Mouse (Mus musculus): ENCODE results near the gene Masp1.

The Masp1 gene

GRCm38 (mm10) chr16:23511166-23511935, 9.3 kb downstream of the Masp1 start:
- no peak for DNase-seq

DNA sequence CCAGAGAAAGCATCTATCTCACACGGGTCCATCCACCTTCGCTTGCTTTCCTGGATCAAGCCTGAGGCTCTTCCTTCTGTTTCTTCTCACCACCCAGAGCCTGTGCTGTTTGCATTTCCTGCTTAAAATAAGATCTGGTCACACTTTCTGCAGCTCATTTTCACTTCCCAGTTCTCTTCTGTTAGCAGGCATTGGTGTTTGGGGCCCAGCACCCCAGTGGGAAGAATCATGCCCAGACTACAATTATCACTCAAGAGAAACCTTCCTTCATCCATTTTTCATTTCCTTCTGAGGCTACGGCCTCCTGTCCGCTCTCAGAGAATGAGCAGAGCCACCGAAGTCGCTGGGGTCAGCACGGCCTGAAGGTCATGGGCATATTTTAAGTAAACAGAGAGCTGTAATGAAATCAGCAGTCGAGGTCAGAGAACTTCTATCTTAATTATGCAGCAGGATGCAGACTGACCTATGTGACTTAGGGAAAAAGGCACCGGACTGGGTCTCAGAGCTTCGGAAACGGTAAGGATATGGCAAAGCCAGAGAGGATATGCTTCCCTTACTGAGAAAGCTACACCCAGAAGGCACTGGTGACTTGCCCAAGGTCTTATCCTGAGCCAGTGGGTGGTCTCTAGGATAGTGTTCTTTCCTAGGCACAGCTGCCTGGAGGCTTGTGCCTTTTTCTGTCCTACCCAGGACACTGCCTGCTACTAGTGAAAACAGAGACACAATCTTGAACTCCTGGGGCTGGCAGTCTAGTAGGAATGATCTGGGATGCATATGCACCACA, 14.5 kb downstream of the Masp1 start:
- no peak for DNase-seq

- DNase-seq: no peak
Observed at GRCm38 (mm10) chr16:23504320-23504744, 16.3 kb downstream of the Masp1 start.

GRCm38 (mm10) chr16:23503351-23503750, 17.3 kb downstream of the Masp1 start:
- DNase-seq: no peak

- no peak for DNase-seq
Observed at GRCm38 (mm10) chr16:23502478-23502877, 18.1 kb downstream of the Masp1 start.

DNA sequence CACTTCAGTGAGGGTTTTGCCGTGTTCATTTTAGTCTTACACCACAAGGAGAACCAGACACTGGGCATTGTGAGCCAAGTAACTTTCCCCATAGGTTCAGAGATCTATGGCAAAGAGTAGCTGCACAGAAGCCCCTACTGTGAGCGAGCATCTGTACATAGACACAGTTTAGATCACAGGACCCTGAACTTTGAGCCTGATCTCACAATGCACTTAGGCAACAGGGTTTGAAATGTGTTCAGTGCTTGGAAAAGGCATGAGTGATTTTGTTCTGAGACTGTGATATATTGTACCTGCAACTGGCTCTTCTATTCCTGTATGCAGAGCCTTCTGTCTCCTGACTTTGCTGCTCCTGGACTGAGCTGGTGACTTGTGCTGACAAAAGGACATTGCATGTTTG, 19.3 kb downstream of the Masp1 start:
- no peak for DNase-seq

- DNase-seq: no peak
Observed at GRCm38 (mm10) chr16:23500558-23500957, 20.1 kb downstream of the Masp1 start.

- no peak for DNase-seq
Observed at GRCm38 (mm10) chr16:23498691-23499131, 21.9 kb downstream of the Masp1 start.

GRCm38 (mm10) chr16:23497881-23498280, 22.7 kb downstream of the Masp1 start:
- no peak for DNase-seq

- DNase-seq: no peak
Observed at GRCm38 (mm10) chr16:23497440-23497839, 23.2 kb downstream of the Masp1 start.

DNA sequence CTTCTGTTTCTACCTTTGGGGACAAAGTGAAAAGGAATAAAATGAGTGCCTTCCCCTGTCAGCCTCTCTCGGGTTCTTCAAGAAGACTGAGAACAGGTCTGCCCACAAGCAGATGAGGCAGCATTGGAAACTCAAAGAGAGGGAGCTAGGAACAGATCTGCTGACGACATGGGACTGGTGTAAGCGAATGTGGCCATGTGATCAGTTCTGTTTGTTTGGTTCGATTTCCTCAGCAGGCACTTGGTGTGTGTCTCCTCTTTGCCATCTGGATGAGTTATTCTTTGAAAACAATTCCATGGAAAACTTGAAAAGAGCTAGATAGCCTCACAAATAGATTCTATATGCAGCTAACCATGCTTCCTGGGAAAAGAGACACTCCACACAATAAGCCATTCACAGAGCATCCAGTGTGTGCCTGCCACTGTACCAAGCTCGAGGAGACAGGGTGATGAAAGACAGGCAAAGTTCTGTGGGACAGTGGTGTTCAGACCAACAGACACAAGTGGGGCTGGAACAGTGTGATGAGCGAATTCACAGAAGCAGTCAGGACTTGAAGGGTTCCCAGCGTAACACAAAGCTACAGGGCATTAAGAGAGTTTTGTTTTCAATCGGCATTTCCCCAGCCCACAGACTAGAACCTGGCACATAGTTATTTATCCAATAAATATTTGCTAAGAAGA, 24.2 kb downstream of the Masp1 start:
- no peak for DNase-seq

- DNase-seq: no peak
Observed at GRCm38 (mm10) chr16:23492783-23493182, 27.8 kb downstream of the Masp1 start.

DNA sequence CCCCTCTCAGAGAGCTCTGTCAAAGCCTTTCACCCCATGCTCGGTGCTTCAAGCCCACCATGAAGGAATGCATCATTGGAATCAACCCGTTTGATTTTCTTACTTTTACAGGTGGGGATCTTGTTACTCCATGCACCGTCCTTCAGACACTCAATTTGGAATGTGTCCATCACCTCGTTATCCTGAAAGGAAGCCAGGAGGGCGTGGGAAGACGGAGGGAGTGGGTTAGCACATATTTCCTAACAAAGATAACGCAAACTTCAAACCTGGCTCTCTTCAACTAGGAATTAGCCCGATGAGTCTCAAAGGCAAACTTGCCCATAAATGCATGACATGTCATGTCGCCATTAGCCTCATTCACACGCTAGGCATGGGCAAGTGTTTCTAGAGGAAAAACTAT, 37.3 kb downstream of the Masp1 start:
- no peak for DNase-seq

GRCm38 (mm10) chr16:23482846-23483245, 37.8 kb downstream of the Masp1 start:
- no peak for DNase-seq

- no peak for DNase-seq
Observed at GRCm38 (mm10) chr16:23482218-23482617, 38.4 kb downstream of the Masp1 start.

GRCm38 (mm10) chr16:23479872-23480603, 40.6 kb downstream of the Masp1 start:
- DNase-seq: no peak

GRCm38 (mm10) chr16:23476598-23476997, 44.0 kb downstream of the Masp1 start:
- DNase-seq: no peak

DNA sequence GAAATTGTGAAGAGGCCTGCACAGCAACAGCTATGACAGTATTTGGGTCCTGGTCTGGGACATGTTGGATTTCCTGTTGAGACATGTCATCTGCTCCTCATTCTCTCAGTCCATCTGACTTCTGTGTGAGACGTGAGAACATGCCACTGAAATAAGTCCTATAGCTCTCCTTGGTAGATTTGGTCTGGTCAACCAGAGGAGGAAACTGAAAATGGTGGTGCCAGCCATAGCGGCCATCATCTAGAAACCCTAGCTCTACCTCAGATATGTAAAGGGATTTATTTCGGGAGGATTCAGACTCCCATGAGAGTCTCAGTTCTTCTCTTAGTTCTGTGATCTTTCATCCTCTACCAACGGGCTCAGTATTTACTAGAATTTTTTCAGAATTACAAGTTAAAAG, 45.0 kb downstream of the Masp1 start:
- DNase-seq: no peak

- no peak for DNase-seq
Observed at GRCm38 (mm10) chr16:23472046-23472445, 48.6 kb downstream of the Masp1 start.

DNA sequence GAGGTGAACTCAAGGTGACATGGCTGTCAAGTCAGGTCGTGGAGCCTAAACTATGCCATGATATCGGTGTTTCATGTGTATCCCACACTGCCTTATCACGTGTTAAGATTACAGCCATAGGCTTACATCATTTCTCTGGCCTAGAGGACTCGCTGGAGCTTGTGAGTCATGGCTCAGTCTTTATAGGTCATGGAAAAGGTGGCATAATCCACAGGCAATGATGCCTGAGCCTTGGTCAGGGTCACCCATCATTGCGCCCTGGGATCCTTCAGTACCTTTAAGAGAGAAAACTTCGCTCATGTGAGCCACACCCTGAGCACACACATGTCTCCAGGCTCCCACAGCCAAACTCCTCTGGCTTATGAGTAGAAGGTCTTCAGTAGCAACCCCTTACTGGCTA, 49.1 kb downstream of the Masp1 start:
- no peak for DNase-seq

DNA sequence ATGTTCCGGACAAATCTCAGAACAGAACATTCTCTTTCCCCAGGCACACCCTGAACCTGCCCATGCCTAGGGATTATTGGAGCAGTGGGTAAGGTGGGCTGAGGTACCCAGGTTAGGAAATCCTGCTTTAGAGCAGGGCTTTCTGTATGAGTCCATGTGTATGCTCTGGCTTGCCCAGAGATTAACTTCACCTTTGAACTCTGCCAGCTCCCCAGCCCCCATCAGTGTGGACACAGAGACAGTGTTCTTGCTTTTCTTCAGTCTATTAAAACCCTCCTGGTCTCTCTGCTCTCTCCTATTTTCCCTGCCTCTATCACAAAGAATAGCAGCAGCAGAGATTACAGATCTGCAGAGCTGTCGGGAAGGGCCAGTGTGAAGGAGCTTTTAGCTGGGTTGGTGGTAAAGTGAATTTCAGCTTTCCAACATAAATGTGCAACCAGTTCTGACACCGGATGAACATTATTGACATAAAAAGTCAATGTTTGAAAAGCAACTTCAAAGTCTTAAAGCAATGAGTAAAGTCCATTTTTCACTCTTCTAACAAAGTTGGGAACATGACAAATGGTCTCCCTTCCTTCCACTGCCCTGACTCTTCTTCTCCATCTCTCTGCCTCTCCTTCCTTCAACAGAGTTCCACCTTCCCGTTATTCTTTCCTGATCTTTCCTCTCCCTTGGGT, 56.8 kb downstream of the Masp1 start:
- no peak for DNase-seq

DNA sequence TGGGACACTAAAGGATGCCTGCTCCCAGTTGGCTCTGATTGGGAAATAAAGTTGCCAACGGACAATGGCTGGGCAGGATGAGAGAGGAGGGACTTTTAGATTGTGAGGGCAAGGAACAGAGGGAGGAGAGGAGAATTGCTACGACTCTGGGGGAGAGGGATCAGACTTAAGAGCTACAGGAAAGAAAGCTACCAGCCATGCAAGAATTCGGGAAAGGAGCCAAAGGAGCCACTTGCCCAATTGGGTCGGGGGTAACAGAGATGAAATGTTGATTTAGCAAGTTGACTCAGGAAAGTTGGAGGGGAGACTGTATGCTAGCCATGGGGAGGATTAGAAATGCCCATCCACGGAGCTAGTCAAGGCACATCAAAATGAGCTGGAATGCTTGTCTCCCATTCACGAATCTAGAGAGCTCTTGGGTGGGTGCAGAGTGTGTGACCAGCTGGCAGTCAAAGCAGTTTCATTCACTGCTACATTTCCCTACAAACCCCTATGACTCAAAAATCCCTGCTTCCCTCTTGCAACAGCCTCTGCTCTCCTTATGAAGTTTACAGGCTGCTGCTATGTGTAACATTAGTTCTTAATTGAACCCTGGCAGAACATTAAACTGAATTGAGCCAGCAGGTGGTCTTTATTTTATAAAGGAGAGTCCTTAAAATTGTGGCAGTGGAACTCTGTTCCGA, 61.6 kb downstream of the Masp1 start:
- DNase-seq: no peak
